Mouse (Mus musculus): ENCODE data around the gene Sys1.

Sys1 gene

DNA sequence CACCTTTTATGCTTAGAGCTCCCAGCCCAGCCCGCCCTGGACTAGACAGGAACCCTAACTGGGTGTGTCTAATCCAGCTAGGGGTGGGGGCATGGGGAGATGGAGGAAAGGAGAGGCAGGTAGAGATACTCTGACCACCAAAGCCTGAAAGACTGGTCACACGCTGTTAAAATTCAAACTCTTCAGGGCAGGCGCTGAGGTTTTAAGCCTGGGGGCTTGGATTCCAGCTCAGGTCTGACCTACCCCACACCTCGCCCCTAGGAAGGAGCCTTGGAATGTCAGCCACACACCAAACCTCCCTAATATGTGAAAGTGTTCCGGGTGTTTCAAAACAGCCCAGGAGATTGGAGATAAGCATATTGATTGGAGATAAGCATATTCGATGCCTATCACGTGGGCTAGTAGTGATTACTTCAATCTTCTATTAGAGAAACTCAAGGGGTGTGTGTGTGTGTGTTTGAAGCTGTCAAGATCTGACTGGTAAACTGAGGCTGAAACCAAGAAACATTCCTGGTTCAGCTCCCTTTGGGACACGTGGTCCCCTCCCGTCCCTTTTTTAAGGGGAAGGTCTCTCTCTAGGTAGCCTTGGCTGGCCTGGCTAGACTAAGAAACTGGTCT lies 23.4 kb upstream of the Sys1 start:
- in situ Hi-C loops (cut with MboI): no loop called here

DNA sequence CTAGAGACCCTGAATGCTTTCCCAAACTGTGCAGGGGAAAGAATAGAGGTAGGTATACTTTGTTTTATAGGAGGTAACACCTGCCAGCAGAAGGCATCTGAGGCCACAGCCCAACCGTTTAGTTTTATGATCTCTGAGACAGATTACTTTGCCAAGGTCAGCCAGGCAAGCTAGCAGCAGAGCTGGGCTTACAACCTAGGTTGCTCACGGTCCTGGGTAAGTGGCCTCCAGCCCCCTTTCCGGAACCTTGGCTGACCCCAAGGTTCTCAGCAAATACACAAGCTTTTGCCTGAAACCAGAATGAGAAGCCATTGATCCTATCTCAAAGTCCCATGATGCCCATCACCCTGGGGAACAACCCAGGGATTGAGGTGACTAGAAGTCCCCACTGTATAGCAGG lies 22.1 kb upstream of the Sys1 start:
- in situ Hi-C loops (cut with MboI): no loop called here

DNA sequence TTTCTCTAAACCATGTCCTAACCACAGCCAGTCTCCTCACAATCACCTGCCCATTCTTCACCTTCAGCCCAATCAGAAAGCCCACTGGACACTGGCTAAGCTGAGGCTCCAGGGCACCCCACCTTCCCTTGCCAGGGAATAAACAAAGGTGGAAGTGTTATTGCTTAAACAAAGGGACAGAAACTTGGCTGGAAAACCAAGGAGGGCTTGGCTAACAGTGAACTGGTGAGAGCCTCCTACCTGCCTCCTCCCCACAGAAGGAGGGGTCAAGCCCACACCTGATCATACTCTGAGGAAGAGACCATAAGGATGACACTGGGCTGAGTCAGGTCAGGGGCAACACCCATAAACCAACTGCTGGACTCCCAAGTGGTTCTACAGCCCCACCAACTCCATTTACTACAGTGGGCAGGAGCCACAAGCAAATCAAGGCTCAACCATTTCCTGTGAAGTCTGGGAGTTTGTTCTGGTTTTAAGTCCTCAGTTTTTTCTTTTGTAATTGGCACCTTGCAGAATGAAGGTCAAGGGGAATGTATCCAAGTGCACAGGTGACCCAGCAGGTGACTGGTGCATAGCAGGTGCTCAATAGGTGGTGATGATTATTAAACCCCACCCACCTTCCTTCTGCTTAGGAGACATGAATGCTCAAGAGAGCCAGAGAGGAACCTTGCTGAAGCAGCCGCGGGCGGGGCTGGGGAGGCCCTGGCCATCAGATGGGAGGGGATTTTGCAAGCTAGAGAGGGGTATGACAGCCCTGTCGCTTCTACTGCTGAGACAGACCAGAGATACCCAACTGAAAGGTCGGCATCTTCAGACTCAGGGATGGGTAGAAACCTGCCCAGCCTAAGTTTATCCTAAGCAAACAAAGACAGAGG lies 21.3 kb upstream of the Sys1 start:
- in situ Hi-C loops (cut with MboI): no loop called here

DNA sequence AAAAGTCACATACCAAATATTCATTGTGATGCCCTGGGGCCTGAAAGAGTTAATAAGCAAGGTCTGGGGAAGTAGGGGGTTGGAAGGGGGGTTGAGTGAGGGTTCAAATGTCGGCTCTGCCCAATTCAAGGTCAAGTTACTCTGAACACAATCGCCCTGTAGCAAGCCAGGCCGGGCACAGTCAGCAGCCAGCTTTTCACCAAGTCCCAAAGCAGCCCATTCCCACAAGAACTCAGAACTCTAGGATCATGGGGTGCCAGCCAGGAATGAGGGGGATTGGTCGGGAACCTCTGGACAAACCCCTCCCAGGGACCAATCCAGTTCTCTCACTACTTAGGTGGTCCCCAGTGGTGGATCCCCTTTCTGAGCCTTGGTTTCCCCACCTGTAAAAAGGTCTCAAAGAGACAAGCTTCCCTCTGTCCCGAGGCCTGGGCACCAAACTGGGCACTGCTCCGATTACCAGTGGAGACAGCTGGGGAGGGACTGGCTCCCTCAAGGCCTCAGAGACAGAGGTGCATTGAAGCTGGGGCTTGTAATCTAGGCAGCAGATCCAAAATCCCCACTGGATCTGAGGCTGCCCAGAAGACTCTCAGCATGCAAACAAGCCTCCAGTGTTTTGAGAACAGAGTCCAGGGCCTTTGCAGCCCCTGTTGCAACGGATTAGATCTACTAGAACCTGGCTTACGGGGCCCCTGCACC lies 20.4 kb upstream of the Sys1 start:
- in situ Hi-C loops (cut with MboI): no loop called here

DNA sequence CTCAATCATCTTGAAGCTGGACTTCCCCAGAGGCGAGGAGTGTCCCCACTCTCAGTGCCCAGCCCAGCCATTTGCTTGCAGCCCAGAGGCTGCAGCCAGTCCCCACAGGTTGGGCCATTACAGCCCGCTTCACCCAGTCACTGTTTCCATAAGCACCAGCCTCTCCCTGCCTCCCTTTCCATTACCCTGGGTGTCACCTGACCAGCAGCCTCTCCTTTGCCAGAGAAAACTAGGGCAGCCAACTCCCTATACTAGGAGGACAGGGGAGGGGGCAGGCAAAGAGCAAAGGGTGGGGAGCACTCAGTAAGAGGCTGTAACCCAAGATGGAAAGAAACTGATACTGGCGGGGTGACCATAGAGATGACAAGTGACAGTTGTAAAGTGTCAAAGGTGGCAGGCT lies 19.8 kb upstream of the Sys1 start:
- in situ Hi-C loops (cut with MboI): no loop called here

DNA sequence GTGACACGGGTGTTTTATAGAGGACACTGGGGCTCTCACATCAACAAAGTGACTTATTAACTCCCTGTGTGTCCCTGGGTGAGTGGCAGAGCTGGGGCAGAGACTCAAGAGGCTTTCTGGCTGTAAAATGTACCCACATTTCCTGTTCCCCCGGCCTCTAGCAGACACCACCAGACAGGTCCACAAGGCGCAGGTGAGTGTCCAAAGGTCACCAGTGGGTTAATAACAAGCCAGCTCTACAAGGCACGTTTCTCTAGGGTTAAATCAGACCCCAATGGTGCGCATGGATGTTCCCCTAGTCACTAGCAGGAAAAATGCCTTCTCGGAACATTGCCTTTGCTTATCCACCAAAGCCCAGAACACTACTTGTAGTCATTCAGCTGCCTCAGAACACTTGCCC lies 19.1 kb upstream of the Sys1 start:
- in situ Hi-C loops (cut with MboI): no loop called here

DNA sequence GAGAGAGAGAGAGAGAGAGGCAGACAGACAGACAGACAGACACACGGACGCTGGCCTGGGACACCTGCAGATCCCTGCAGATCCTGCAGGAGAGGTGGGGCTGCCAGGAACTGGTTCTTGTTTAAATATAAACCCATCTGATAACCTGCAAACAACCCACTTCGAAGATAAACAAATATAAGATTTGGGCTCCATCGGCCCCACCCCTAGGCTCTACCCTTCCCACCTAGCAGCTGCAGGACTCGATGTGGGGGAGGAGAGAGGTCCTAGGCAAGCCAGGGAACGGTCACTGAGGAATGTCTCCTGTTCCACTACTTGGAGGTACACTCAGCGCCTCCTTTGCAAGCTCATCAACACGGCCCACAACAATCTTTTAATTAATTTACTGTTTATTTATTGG lies 18.5 kb upstream of the Sys1 start:
- in situ Hi-C loops (cut with MboI): no loop called here

DNA sequence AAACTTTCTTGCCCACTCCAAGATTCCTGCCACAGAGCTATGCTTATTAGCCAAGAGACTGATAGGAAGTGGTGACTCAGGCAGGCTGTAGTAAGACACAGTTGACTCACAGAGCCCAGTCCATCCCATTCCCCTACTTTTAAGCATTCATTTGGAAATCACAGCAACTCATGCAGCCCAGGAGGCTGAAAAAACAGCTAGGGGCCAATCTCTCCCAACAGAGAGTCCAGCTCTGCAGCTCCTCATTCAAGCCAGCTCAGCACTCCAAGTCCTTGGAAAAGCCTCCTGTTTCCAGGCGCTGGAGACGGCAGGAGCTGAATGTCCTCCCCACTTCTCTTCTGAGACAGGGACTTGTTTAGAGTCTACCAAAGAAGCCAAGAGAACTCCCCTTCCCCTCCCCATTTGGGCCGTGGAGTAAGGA lies 17.8 kb upstream of the Sys1 start:
- in situ Hi-C loops (cut with MboI): no loop called here

DNA sequence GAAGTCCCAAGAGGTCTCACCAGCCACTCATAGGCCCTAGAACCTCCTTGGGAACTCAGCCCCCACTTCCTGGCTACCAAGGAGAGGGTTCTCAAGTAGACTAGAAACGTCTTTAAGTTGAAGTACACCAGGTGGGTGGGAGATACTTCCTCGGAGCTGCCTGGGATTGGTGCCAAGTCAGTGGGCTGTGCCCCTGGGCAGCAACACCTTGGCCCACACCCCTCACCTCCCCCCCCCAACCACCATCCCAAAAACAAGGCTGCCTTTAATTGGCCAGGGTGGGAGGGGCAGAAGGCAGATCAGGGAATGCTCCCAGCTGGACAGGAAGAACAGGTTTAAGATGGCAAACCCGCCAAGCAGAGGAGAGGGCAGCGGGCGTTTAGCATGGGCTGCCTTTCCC lies 16.4 kb upstream of the Sys1 start:
- in situ Hi-C loops (cut with MboI): no loop called here

DNA sequence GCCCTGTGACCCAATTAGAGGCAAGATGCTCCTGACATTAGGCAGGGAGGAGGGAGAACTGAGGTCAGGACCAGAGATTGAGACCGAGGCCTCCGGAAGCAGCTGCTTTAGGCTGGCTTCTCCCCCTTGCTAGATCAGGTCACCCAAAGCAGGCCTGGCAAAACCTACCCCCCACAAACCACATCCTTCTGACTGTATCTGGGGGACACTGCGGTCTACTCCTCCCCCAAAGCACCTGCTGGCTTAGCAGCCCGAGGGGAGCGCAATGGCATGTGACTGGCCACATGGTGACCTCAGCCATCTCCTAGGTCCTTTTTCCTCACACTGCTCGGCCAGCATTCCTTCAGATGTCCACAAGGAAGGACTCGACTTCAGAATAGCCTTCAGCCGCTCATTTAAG lies 15.6 kb upstream of the Sys1 start:
- in situ Hi-C loops (cut with MboI): no loop called here

DNA sequence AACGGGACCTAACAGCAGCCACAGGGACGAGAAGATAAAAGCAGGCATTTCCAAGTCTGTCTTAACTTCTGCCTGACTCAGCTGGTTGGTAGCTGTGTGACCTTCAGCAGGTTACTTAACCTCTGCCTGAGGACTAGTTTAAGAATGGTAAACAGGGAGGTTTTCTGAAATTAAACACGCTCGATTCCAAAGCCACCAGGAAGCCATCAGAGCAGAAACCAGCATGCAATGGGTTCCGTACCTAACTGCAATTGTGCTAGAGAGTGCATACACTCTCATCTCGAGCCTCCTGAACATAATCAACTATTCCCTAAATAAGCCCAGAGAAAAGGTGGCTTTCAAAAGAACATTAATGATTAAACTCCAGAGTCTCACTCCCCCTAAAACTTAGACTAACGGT lies 15.0 kb upstream of the Sys1 start:
- in situ Hi-C loops (cut with MboI): no loop called here

DNA sequence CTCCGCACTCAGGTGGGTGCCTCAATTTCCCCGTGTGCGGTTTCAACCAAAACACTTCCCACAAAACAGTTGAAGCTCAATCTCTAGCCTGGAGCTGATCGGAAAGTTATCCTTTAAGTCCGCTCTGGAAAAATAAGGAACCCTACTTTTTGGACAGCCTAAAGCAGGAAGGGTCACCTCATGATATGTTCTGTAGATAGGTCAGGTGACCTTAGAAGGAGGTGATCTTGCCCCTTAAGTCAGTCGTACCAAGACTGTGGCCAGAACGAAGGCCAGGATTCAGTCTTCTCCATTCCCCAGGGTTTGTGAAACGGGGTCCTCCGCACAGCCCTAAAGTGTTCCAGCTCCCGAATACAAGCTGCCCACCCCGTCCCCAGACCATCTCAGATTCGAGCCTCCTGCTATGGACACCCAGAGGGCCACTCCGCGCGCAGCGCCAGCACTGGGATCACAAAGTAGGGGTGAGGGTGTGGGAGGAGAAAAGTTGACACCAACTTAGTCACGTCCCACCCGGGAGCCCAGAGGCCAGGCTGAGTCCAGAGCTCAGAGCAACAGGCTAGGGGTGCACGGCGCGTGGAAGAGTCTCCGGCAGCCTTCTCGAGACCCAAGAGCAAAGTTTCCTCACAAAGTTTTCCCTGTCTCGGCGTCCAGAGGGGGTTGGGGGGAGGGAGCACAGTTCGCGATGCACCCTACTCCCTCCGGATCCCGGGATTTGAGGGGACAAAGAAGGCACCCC lies 14.3 kb upstream of the Sys1 start:
- in situ Hi-C loops (cut with MboI): no loop called here

DNA sequence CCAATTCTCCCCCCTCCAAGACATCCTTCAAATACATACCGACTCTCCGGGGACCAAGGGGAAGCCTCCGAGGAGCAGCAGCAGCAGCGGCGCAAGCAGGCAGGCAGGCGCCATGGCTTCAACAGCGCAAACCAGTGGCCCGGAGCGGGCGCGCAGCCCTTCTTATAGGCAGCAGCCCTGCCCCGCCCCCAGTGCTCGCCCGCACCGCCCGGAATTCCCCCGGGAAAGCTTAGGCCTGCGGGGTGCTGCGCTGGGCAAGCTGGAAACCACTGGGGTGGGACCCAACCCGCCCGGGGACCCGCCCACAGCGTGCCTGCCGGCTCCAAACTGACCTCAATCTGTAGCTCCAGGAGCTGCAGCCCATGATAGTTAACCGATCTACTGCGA lies 13.7 kb upstream of the Sys1 start:
- in situ Hi-C loops (cut with MboI): no loop called here

DNA sequence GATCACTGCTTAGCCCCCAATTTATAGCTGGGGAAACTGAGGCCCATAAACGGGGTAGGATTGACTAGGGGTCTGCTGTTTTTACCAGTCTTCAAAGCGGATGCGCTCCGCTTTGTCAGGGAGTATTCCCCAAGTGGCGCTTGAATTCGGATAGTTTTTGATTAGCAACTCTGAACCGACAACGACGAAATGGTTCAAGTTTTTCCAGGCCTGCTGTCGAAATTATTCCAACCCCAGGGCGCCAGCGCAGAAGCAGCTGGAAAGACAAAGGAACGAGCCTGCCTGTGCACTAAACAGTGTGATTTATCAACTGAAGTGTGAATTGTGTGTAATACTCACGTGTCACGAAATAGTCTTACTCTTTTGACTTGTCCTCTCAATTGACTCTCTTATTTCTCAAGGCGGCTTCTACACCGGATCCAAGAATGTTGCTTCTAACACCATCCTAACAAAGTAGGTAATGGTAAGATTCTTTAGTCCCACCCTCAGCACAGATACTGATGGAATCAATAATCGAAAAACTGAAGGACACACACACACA lies 13.2 kb upstream of the Sys1 start, which contains the start of gene Sdc4:
Gene Sdc4, minus strand, starts transcription at position 428 of the 541 bp plus-strand sequence.
- in situ Hi-C loops (cut with MboI): no loop called here

DNA sequence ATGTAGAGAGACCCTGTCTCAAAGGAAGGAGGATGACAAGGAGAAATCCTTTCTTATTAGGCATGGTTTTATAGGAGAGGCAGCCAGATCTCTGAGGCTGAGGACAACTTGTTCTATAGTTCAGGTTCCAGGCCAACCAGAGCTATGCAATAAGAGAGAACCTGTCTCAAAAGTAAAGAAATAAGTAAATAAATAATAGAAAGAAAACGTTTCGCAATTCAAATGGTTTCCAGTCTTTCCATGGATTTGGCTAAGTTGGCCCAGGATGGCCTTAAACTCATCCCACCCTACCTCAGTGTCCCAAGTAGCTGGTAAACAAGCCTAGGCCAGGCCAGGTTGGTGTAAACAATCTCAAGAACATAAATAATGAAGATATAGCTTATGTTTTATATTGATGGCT lies 12.1 kb upstream of the Sys1 start:
- in situ Hi-C loops (cut with MboI): no loop called here

DNA sequence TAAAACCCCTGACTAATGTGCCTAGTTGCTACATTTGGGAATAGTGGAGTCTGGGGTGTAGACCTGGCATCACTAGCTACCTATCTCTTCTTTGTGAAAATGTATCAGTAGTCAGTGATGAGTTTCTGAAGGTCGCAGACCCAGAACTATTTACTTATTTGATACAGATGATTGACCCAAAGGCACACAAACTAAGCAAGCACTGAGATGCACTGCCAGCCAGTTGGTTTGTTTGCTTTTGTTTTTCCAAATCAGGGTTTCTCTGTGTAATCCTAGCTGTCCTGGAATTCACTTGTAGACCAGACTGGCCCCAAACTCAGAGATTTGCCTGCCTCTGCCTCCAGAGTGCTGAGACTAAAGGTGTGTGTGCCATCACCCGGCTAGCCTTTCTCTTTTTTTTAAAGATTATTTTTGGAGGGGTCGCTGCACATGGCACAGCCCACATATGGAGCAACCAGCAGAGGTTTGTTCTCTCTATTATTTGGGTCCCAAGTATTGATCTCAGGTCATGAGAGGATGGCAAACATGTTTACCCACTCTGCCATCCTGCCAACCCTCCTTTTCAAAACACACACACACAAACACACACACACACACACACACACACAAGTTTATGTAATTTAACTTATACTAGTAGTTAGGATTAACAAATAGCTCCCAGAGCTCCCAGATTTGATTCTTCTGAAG lies 11.2 kb upstream of the Sys1 start:
- in situ Hi-C loops (cut with MboI): no loop called here

DNA sequence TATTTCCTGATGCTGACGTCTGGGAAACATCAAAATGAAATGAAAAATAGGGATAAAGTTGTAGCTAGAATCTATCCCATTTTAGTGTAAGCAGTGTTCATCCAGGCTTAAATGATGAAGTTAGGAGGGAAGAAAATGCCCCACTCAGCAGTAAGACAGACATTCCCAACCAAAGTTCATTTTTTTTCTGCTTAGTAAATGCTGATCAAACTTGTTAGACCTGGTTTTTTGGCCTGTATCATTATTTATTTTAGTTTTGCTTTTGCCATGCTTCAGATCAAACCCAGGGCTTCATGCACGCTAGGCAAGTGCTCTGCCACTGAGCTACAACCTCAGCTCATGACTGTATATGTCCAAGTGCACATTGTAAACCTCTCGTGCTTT lies 10.7 kb upstream of the Sys1 start:
- in situ Hi-C loops (cut with MboI): no loop called here

DNA sequence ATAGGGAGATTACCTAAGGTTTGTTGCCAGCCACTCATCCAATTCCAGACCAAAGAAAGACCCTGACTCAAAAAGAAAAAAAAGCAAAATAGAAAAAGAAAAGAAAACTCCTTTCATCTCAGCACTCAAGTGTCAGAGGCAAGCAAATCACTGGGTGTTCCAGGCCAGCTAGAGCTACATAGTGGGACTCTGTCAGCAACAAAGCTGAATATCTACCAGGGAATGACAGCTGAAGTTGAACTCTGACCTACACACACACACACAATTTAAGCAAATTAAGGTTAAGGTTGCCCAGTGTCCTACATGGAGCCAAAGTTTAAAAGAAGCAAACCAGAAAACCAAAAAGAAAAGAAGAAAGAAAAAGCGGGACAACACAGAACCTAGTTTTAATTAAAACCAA lies 8.6 kb upstream of the Sys1 start:
- in situ Hi-C loops (cut with MboI): no loop called here

DNA sequence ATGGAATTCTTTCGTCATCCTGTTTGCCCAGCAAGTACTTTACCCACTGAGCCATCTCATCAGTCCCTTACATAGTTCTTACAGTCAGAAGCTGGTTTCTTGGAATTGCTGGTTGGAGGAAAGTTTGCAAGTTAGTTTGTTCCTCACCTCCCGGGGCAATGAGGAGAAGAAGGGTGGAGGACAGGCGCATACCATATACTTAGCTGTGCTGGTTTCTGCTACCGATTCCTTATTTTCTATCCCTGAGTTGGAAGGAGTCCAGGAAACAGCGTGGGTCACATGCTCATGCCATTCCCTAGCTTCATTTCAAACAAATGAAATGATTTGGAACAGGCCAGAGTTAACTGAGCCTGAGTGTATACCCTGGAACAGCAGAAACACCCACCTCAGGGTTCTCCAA lies 7.8 kb upstream of the Sys1 start:
- in situ Hi-C loops (cut with MboI): no loop called here

DNA sequence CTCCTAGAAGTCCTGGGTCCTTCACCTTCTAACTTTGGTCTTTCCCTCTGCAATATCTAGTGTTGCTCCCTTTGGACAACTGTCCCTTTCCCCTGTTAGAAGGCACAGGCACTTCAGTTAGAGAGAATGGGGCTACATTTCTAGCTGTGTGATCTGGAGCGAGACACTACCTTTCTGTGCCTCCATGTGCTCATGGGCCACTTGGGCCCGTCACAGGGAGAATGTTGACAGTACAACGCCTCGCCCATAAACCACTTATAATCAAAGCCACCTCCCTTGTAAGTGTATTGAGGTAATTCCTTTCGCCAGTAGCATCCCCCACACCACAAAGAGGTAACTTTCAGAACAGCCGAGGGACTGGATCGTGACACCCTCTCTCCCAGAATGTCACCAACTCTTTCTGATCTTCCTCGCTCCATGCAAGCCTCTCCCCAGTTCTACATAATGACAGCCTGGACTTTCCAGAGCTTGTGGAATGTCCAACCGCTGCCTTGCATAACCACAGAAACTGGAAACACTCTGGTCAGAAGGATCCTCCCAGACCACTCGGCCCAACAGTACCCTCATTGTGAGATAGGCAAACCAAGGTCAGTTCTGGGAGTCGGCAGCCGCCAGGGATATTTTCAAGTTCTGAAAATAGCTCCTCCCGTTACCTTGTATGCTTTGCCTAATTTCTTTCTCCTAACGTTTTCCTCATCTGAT lies 7.3 kb upstream of the Sys1 start:
- in situ Hi-C loops (cut with MboI): no loop called here

Measured in mature B cell (primary cell).